Mouse (Mus musculus) ES-E14 (cell line): ENCODE measurements around the gene Mpv17l2.

ENCODE experiments used
- CHD2 ChIP-seq: IDR thresholded peaks from 2 replicates; pipeline ENCODE4 v1.6.1; 2014; ENCODE audit warnings: mild to moderate bottlenecking, low read depth, low read length, inconsistent platforms
- MAFK ChIP-seq: IDR thresholded peaks from 2 replicates; pipeline ENCODE4 v1.6.1; 2014; ENCODE audit warnings: mild to moderate bottlenecking, low read depth, low read length, inconsistent platforms; ENCODE audit not compliant: insufficient read depth
- ZNF384 ChIP-seq: IDR thresholded peaks from 2 replicates; pipeline ENCODE4 v1.6.1; 2012; ENCODE audit warnings: low read depth, low read length, inconsistent platforms

- TF ChIP-seq ZNF384 (no peak), CHD2 (no peak), MAFK (no peak)
Observed at GRCm38 (mm10) chr8:70787941-70788667, 27.4 kb upstream of the Mpv17l2 start.
